Mouse (Mus musculus) lung, postnatal 0 days (tissue): ENCODE results near the gene Garem2.

ENCODE experiments used
- CTCF ChIP-seq: IDR thresholded peaks from 2 replicates; pipeline ENCODE4 v1.5.1; 2016; ENCODE audit warnings: antibody characterized with exemption, mild to moderate bottlenecking
- EP300 ChIP-seq: IDR thresholded peaks from 2 replicates; pipeline ENCODE4 v1.6.1; 2016; ENCODE audit warnings: antibody characterized with exemption, mild to moderate bottlenecking, control low read depth

- TF ChIP-seq CTCF (no peak), EP300 (no peak)
Measured at GRCm38 (mm10) chr5:30138193-30138592, 33.2 kb downstream of the Garem2 start.
